Mouse (Mus musculus) G1E (cell line): Measurements from ENCODE around the gene Spon1.

ENCODE experiments used
- CTCF ChIP-seq: IDR thresholded peaks from 2 replicates; pipeline ENCODE4 v1.5.1; 2012; ENCODE audit warnings: low read depth, low read length, inconsistent platforms, mixed read lengths
- GATA1 ChIP-seq: IDR thresholded peaks from 2 replicates; pipeline ENCODE4 v1.6.1; 2012; ENCODE audit warnings: borderline replicate concordance, low read length, inconsistent platforms, mixed read lengths

- no peak for TF ChIP-seq CTCF
- TF ChIP-seq GATA1 = no peak
These were observed 292.4 kb downstream of the Spon1 start for GRCm38 (mm10) chr7:114058166-114058565.
